Mouse (Mus musculus) liver, embryonic 14.5 days (tissue): Measurements from ENCODE around the gene Olfr1474.

Experiments used
- CTCF ChIP-seq: IDR thresholded peaks from 2 replicates; pipeline ENCODE4 v1.5.1; 2016; ENCODE audit warnings: antibody characterized with exemption, low read depth, control low read depth
- EP300 ChIP-seq: IDR thresholded peaks from 2 replicates; pipeline ENCODE4 v1.6.1; 2016; ENCODE audit warnings: antibody characterized with exemption, low read depth

GRCm38 (mm10) chr19:13480096-13480495 lies 10.7 kb downstream of the Olfr1474 start, which contains the start of gene Olfr1475:
- TF ChIP-seq CTCF (no peak), EP300 (no peak)
